Mouse (Mus musculus): ENCODE results near the gene Bach1. TPM values are rescaled to one million over a fixed set of nuclear protein-coding genes. Genes with fewer than 3 reads are reported as not detected.
A peak's percentile ranks its signal among the peaks of the same experiment; 100 is the strongest.

The Bach1 gene
- total RNA-seq (2021): 10 to 100 TPM; 27.9 to 29.5 TPM

- DNase-seq: peak; percentile 96
- intact Hi-C loops (cut with DNase I): loop anchor here (5.0 kb wide), 3 partner anchors 36 to 201 kb away; partner anchors contain the start of gene Cct8
Measured at GRCm38 (mm10) chr16:87698692-87699305, at the start of gene Bach1. Bach1 (plus strand) TSS chr16:87698945.

- intact Hi-C loops (cut with DNase I): no loop called here
- DNase-seq: no peak
Measured at GRCm38 (mm10) chr16:87652344-87652743, 46.4 kb upstream of the Bach1 start.

DNA sequence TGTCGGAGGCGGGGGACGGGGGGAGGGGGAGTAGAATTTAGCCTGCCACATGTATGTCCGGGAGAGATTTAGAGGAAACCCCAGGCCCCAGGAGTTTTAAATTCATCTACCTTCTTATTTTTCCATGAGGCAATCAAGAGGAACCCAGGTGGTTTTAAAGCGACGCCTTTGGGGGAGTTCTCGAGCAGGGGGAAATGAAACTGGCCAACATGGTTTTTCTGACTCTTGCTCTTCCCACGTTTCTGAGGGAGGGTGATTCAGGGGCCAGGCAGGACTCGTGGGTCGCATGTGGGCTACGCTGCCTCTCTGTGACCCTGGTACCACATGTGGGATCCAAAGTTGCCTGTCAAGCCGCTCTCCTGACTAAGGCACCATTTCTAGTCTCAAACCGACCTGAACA, 45.8 kb upstream of the Bach1 start:
- intact Hi-C loops (cut with DNase I): no loop called here
- no peak for DNase-seq

- intact Hi-C loops (cut with DNase I): no loop called here
- DNase-seq: no peak
Measured at GRCm38 (mm10) chr16:87654016-87654575, 44.6 kb upstream of the Bach1 start.

- DNase-seq: no peak
- intact Hi-C loops (cut with DNase I): no loop called here
Measured at GRCm38 (mm10) chr16:87655005-87655404, 43.7 kb upstream of the Bach1 start.

GRCm38 (mm10) chr16:87655579-87655978, 43.2 kb upstream of the Bach1 start:
- no peak for DNase-seq
- intact Hi-C loops (cut with DNase I): no loop called here

- intact Hi-C loops (cut with DNase I): no loop called here
- no peak for DNase-seq
Measured at GRCm38 (mm10) chr16:87656771-87657170, 42.0 kb upstream of the Bach1 start.

DNA sequence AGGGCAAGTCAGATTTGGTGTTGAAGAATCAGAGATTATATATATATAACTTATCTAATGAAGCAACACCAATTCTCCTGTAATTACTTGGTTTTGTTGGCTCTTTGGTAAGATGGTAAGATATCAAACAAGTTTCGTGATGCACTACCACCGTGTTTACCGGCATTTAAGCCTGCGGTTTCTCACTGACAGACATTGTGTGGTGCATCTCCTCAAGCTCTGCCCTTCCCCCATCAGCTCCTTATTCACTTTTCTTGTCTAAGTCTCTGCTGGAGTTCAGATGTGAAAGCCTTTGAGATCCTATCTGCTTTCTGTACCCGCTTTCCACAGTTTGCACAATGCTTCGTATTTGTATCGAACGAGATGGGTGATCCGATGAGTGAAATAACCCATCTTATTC, 41.5 kb upstream of the Bach1 start:
- DNase-seq: no peak
- intact Hi-C loops (cut with DNase I): no loop called here

DNA sequence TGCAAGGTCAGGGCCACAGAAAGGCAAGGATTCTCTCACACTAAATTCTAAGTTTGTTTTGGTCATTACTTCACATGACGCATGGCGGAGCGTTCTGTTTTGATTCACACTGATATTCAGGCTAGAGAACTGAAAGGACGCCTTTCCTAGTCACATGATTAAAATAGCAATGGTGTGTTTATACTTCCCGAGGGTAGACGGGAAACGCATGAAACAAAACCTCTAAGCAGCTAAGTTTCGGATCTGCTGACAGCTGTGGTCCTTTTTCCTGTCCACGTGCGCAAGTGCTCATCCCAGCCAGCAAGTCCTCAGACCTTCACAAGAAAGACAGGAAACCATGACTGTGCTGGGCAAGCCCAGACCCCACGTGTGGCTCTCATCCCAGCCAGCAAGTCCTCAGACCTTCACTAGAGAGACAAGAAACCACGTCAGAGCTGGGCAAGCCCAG, 37.7 kb upstream of the Bach1 start:
- intact Hi-C loops (cut with DNase I): loop anchor here (5.0 kb wide), 1 partner anchor 36 kb away; the partner anchor contains the start of gene Bach1
- peak; percentile 57 to 68 for DNase-seq

DNA sequence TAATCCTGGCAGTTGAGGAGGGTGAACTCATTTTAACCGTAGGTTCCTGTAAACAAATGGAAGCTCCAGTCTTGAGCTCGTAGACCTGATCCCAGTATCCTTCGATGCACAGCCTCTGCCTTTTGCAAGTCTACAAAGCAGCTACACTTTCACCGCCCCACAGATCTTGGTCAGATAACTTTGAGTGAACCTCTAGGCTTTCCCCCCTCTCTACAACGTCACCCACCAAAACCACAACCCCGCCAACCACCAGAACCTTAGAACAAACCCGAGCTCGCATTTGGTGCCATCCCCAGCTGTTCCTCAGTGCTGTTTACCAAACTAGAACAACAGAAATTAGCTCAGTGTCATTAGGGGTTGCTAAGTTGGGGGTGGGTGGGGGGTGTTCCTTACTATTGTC, 37.1 kb upstream of the Bach1 start:
- intact Hi-C loops (cut with DNase I): loop anchor here (5.0 kb wide), 1 partner anchor 36 kb away; the partner anchor contains the start of gene Bach1
- DNase-seq: no peak

DNA sequence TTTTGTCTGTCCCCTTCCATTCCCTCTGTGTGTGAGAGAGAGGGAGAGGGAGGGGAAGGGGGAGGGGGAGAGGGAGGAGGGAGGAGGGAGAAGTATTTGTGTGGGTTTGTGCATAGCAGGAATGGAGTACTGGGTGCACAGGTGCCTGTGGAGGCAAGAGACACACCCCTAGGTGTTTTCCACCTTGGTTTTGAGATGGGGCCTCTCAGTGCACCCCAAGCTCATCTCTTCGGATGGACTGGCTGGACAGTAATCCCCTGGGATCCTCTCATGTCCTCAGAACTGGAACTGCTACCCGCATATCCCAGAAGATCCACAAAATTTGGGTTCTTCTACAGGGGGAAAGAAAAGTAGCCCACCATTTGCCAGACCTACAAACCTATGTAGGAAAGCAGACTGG, 36.2 kb upstream of the Bach1 start:
- DNase-seq: no peak
- intact Hi-C loops (cut with DNase I): loop anchor here (5.0 kb wide), 1 partner anchor 35 kb away; the partner anchor contains the start of gene Bach1

DNA sequence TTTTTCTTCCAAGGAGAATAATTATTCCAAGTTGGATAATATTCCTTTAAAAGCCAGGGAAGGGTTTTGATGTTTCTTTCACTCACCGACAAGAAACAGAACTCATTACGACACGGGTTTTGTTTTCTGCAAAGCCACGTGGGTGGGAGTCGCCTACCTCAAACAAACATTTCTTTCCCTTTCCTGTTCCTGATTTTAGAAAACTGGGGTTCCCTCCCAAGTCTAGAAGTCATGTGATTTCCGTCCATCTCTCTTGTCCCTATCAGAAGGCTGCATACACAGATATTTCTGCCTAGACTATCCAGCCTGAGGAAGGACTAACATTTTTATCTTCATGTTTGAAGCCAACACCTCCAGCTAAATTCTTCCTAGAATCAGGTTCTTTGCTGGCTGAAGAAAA, 34.9 kb upstream of the Bach1 start:
- peak; percentile 35 to 43 for DNase-seq
- intact Hi-C loops (cut with DNase I): loop anchor here (5.0 kb wide), 1 partner anchor 33 kb away; the partner anchor contains the start of gene Bach1

DNA sequence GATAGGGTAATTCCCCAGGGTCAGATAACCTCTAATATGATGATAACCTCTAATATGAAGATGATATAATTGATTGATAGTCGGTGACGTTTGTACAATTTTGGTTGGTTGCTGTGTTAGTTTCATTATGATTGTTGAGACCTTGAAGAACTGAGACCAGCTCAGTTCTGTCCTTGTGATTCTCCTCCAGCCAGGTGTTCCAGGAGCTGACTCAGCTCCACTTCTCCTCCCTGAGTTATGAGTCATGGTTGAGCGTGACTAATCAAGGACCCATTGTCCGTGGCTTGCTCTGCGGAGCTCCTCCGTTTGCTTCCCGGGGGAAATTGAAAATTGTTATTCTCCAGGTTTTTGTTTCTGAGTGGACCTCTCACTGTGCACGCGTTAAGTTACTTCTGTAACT, 33.5 kb upstream of the Bach1 start:
- intact Hi-C loops (cut with DNase I): no loop called here
- DNase-seq: no peak

- no peak for DNase-seq
- intact Hi-C loops (cut with DNase I): no loop called here
Measured at GRCm38 (mm10) chr16:87665752-87666619, 32.8 kb upstream of the Bach1 start.

- intact Hi-C loops (cut with DNase I): no loop called here
- no peak for DNase-seq
Measured at GRCm38 (mm10) chr16:87666620-87667004, 32.1 kb upstream of the Bach1 start.

- intact Hi-C loops (cut with DNase I): no loop called here
- DNase-seq: no peak
Measured at GRCm38 (mm10) chr16:87668002-87668401, 30.7 kb upstream of the Bach1 start.

GRCm38 (mm10) chr16:87670091-87670820, 28.5 kb upstream of the Bach1 start:
- intact Hi-C loops (cut with DNase I): no loop called here
- no peak for DNase-seq

DNA sequence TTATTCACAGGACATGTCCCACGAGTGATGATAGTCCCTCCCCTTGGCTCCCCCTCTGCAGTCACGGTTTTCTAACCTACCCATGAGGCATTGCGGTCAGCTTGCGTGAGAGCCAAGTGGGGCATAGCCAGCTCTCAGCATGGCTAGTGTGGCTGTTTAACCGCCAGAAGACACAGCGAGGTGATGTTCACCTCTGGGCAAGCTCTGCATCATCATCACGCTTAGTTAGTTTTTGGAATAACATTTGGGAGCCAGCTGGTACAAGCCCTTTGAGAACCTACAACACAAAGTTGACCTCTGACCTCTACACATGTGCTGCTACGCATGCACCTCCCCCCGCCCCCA, 28.0 kb upstream of the Bach1 start:
- DNase-seq: peak in 1 of 2 experiments; percentile 33
- intact Hi-C loops (cut with DNase I): no loop called here

DNA sequence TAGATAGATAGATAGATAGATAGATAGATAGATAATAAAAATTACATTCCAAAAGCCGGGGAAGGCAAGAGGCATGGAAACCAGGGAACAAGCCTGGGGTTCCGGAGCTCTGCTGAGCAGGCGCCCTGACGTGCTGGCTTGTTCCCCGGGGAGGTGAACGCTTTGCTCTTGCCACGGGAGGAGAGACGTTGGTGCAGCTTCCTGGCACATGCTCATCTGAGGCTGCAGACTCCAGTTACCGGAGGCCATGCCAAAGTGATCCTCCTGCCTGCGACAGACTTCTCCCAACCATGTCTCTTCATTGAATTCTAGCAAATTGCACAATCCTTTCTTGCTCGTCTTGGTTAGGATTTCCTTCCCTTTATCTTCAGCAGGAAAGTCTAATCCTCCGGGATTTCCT, 27.4 kb upstream of the Bach1 start:
- intact Hi-C loops (cut with DNase I): no loop called here
- no peak for DNase-seq

GRCm38 (mm10) chr16:87673155-87673554, 25.6 kb upstream of the Bach1 start:
- intact Hi-C loops (cut with DNase I): no loop called here
- no peak for DNase-seq

DNA sequence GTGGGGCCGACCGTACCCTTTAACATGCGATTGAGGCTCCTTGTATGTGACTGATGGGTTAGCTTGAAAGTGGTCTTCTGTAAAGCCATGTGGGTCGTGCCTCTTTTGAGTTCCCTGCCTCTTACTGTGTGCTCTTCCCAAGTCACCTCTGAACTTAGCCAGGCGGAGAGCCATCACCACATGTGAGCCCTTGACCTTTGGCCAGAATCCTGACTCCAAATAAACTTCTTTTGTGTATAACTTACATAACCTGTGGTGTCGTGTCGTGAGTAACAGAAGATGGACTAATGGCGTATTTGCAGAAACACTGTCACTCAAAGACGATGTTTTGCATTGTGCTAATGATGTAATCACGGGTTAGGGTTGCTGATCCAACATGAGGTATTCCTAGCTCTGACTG, 22.6 kb upstream of the Bach1 start:
- intact Hi-C loops (cut with DNase I): no loop called here

More for the DNA sequence above, 22.6 kb upstream of the Bach1 start:
- no peak for DNase-seq
